In genomic region chr10:53482919-53483318, GRCm38 (mm10) we compare ENCODE assay signal across 10 mouse cellular contexts.
"Had no signal": no experiment of that assay in that cellular context is flagged by ENCODE, and none has a peak within 500 bp of the region (broad histone marks: within the 10 kb centered on the region; RNA-seq: fewer than 3 reads in every experiment).

No protein-coding gene starts in this region.

- DNase-seq: kidney, adult 8-10 months; kidney, postnatal 25 days; liver; liver, embryonic 13.5 days; liver, postnatal 0 days; right cerebral cortex, postnatal 14 days; thymus, postnatal 4 days had no signal

- ATAC-seq: liver, postnatal 0 days; midbrain, embryonic 13.5 days had no signal

- H3K27me3 ChIP-seq: limb, embryonic 12.5 days; liver, embryonic 13.5 days; midbrain, embryonic 13.5 days; stomach, embryonic 15.5 days had no signal
